Mouse (Mus musculus) mouse trophoblast stem cell (cell line): ENCODE measurements around the gene Arl5b.

ENCODE experiments used
- in situ Hi-C, 2 experiments: fragments of 300-500 bp; cut with MseI, MboI; formaldehyde crosslinking; loops; 2 replicates in 1 of 2; 3 replicates in 1 of 2; pipeline ENCODE4 v1.15.1; 2025

Gene Arl5b

GRCm38 (mm10) chr2:15111808-15112440 is 62.7 kb downstream of the Arl5b start:
- in situ Hi-C loops: no loop called here

- in situ Hi-C loops: no loop called here
These were observed 63.5 kb downstream of the Arl5b start for GRCm38 (mm10) chr2:15112741-15113140.

GRCm38 (mm10) chr2:15121217-15121680 is 72.1 kb downstream of the Arl5b start:
- in situ Hi-C loops: no loop called here
